In the genomic region with DNA sequence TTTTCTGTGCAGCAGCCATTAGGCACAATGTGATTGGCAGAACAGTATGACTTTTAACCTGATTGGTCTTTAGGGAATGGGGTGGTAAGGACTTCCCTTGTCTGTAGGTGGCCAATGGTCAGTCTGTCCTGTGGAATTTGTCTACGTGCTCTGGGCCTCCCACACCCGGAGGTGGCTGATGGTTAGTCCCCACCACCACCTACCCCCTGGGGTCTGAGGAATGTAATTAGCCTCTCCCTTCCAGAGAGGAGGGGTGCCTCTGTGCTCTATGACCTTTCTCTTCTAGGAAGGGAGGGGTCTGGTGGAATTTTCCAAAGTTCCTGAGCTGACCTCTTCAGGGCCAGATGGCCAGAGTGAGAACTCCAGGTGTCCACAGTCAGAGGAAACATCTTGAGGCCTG, we compare ENCODE assay signal across 13 mouse cellular contexts.
"Had no signal": no experiment of that assay in that cellular context is flagged by ENCODE, and none has a peak within 500 bp of the region (broad histone marks: within the 10 kb centered on the region; RNA-seq: fewer than 3 reads in every experiment).

No protein-coding gene starts in this region.

- DNase-seq: lung, adult 18-20 months; lung, embryonic 14.5 days; lung, postnatal 10 days; lung, postnatal 4 days; midbrain, embryonic 14.5 days; retina, postnatal 1 day; right cerebral cortex, adult 18-20 months; right cerebral cortex, postnatal 25 days; right cerebral cortex, postnatal 4 days; spleen, adult 18-20 months; thymus, adult 2 months; thymus, postnatal 25 days; thymus, postnatal 4 days had no signal
